In the genomic region with DNA sequence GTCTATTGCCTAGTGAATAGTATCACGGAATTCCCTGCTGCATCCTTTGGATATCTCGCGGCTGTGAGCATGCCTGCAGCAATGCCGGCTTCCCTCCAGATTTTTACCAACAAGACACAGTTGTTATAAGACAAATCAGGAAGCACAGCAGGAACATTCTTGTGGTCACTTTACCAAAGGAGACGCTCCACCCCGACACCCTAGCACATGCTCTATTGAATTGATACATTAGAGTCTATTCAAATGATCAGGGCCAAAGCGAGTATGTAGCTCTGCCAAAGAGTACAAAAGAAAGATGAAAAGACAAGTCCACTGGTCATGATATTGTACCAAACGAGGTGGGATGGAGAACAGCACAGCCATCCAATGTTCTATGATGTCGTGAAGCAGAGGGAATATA, we compare ENCODE assay signal across 27 mouse cellular contexts.
"Had no signal": no experiment of that assay in that cellular context is flagged by ENCODE, and none has a peak within 500 bp of the region (broad histone marks: within the 10 kb centered on the region; RNA-seq: fewer than 3 reads in every experiment).

No protein-coding gene starts in this region.

- H3K4me3 ChIP-seq: embryonic facial prominence, embryonic 10.5 days; embryonic facial prominence, embryonic 12.5 days; embryonic facial prominence, embryonic 13.5 days; embryonic facial prominence, embryonic 15.5 days; erythroblast, embryonic 14.5 days; forebrain, embryonic 10.5 days; forebrain, embryonic 12.5 days; forebrain, embryonic 13.5 days; forebrain, embryonic 15.5 days; gastrocnemius, adult 2 months; heart, adult 2 months had no signal

- H3K27me3 ChIP-seq: embryonic facial prominence, embryonic 12.5 days; embryonic facial prominence, embryonic 13.5 days; embryonic facial prominence, embryonic 15.5 days; forebrain, embryonic 12.5 days; forebrain, embryonic 13.5 days; forebrain, embryonic 15.5 days had no signal

- DNase-seq: cerebellum, adult 9-10 months; cerebellum, adult 9-11 months; cerebellum, postnatal 10 days; cerebellum, postnatal 14 days; cerebellum, postnatal 25 days; cerebellum, postnatal 36 days; embryo, embryonic 11 days; forebrain, postnatal 0 days; gastrocnemius, adult 2 months; gastrocnemius, postnatal 10 days; gastrocnemius, postnatal 14 days; gastrocnemius, postnatal 25 days; gastrocnemius, postnatal 36 days; heart, adult 11 months; heart, adult 18-20 months; heart, adult 2 months had no signal

- ATAC-seq: forebrain, embryonic 13.5 days; forebrain, embryonic 14.5 days; forebrain, embryonic 15.5 days; forebrain, embryonic 16.5 days; forebrain, postnatal 0 days had no signal

- H3K27ac ChIP-seq: embryonic facial prominence, embryonic 10.5 days; embryonic facial prominence, embryonic 12.5 days; embryonic facial prominence, embryonic 13.5 days; embryonic facial prominence, embryonic 15.5 days; forebrain, embryonic 10.5 days; forebrain, embryonic 12.5 days; forebrain, embryonic 13.5 days; forebrain, embryonic 15.5 days; gastrocnemius, adult 2 months; heart, adult 2 months had no signal

- H3K36me3 ChIP-seq: embryonic facial prominence, embryonic 10.5 days; embryonic facial prominence, embryonic 12.5 days; embryonic facial prominence, embryonic 13.5 days; embryonic facial prominence, embryonic 15.5 days; forebrain, embryonic 10.5 days; forebrain, embryonic 12.5 days; forebrain, embryonic 15.5 days had no signal

- H3K4me1 ChIP-seq: embryonic facial prominence, embryonic 10.5 days; embryonic facial prominence, embryonic 12.5 days; embryonic facial prominence, embryonic 15.5 days; forebrain, embryonic 10.5 days; forebrain, embryonic 12.5 days; forebrain, embryonic 13.5 days; forebrain, embryonic 15.5 days had no signal

- H3K9me3 ChIP-seq: embryonic facial prominence, embryonic 10.5 days; embryonic facial prominence, embryonic 12.5 days; embryonic facial prominence, embryonic 13.5 days; embryonic facial prominence, embryonic 15.5 days; forebrain, embryonic 10.5 days; forebrain, embryonic 12.5 days; forebrain, embryonic 13.5 days; forebrain, embryonic 15.5 days had no signal

- H3K4me2 ChIP-seq: embryonic facial prominence, embryonic 12.5 days; embryonic facial prominence, embryonic 13.5 days; embryonic facial prominence, embryonic 15.5 days; forebrain, embryonic 12.5 days; forebrain, embryonic 13.5 days; forebrain, embryonic 15.5 days had no signal

- H3K9ac ChIP-seq: embryonic facial prominence, embryonic 12.5 days; embryonic facial prominence, embryonic 13.5 days; embryonic facial prominence, embryonic 15.5 days; forebrain, embryonic 12.5 days; forebrain, embryonic 13.5 days; forebrain, embryonic 15.5 days; forebrain, postnatal 0 days had no signal
